Mouse (Mus musculus) MEL (cell line): ENCODE measurements at regions not wholly inside any gene's neighbourhood (a gene's known extent, or its start where the extent isn't known, plus 50 kb on each side); places are given as distances from the start of the nearest gene placed in this dataset.

Experiments used
- DNase-seq: peaks from one replicate; pipeline ENCODE4 v3.0.0; 2011; ENCODE audit warnings: low read depth, low spot score
- H3K27ac ChIP-seq: 2 replicates; pipeline ENCODE4 v1.5.1; 2012; ENCODE audit warnings: low read depth, mild to moderate bottlenecking, control low read depth, low read length, moderate library complexity; ENCODE audit not compliant: control insufficient read depth
- H3K27me3 ChIP-seq, 2 experiments: fragments of 150-350 bp in 1 of 2; sonication (generic) in 1 of 2; 2 replicates each; pipeline ENCODE4 v1.6.1; 2012; ENCODE audit warnings: low read length in 2 of 2, mild to moderate bottlenecking in 2 of 2, improper control_type of control experiment in 1 of 2, moderate library complexity in 1 of 2; ENCODE audit not compliant: insufficient read depth in 2 of 2, control insufficient read depth in 1 of 2
- H3K36me3 ChIP-seq, 2 experiments: 2 replicates each; pipeline ENCODE4 v1.6.1; 2012 to 2014; ENCODE audit warnings: low read length in 2 of 2, improper control_type of control experiment in 1 of 2, inconsistent platforms in 1 of 2, mild to moderate bottlenecking in 1 of 2; ENCODE audit not compliant: insufficient read depth in 2 of 2, control insufficient read depth in 1 of 2
- H3K4me1 ChIP-seq, 2 experiments: fragments of 150-350 bp in 1 of 2; sonication (generic) in 1 of 2; 2 replicates each; pipeline ENCODE4 v1.6.1; 2012; ENCODE audit warnings: low read length in 2 of 2, improper control_type of control experiment in 1 of 2, mild to moderate bottlenecking in 1 of 2; ENCODE audit not compliant: insufficient read depth in 2 of 2, control insufficient read depth in 1 of 2
- H3K4me3 ChIP-seq, 2 experiments: fragments of 150-350 bp in 1 of 2; sonication (generic) in 1 of 2; 2 replicates each; pipeline ENCODE4 v1.5.1; 2012; ENCODE audit warnings: low read depth in 2 of 2, low read length in 2 of 2, mild to moderate bottlenecking in 2 of 2, moderate library complexity in 2 of 2, control low read depth in 1 of 2, improper control_type of control experiment in 1 of 2; ENCODE audit not compliant: control insufficient read depth in 1 of 2, insufficient read depth in 1 of 2
- H3K79me2 ChIP-seq: 2 replicates; pipeline ENCODE4 v1.6.1; 2012; ENCODE audit warnings: mild to moderate bottlenecking, low read length, moderate library complexity; ENCODE audit not compliant: control insufficient read depth, poor library complexity, insufficient read depth
- H3K9ac ChIP-seq: 2 replicates; pipeline ENCODE4 v1.6.1; 2012; ENCODE audit warnings: low read depth, mild to moderate bottlenecking, control low read depth, low read length, moderate library complexity; ENCODE audit not compliant: control insufficient read depth, poor library complexity, severe bottlenecking
- H3K9me3 ChIP-seq: fragments of 150-350 bp; sonication (generic); replicated peaks from 2 replicates; pipeline ENCODE4 v1.6.1; 2012; ENCODE audit warnings: mild to moderate bottlenecking, low read length, improper control_type of control experiment, moderate library complexity; ENCODE audit not compliant: insufficient read depth
- CHD1 ChIP-seq: IDR thresholded peaks from 2 replicates; pipeline ENCODE4 v1.6.1; 2012; ENCODE audit warnings: low read depth, mild to moderate bottlenecking, inconsistent platforms, low read length, improper control_type of control experiment
- CHD2 ChIP-seq: IDR thresholded peaks from 2 replicates; pipeline ENCODE4 v1.6.1; 2011; ENCODE audit warnings: low read length, improper control_type of control experiment
- ELF1 ChIP-seq: IDR thresholded peaks from 2 replicates; pipeline ENCODE4 v1.6.1; 2014; ENCODE audit warnings: low read depth, mild to moderate bottlenecking, inconsistent platforms, low read length, improper control_type of control experiment, moderate library complexity
- GATA1 ChIP-seq: IDR thresholded peaks from 2 replicates; pipeline ENCODE4 v1.6.1; 2011; ENCODE audit warnings: low read depth, low read length, improper control_type of control experiment
- MAFK ChIP-seq: IDR thresholded peaks from 2 replicates; pipeline ENCODE4 v1.6.1; 2011; ENCODE audit warnings: low read depth, mild to moderate bottlenecking, low read length, improper control_type of control experiment, borderline replicate concordance
- MAZ ChIP-seq: IDR thresholded peaks from 2 replicates; pipeline ENCODE4 v1.6.1; 2012; ENCODE audit warnings: low read depth, mild to moderate bottlenecking, inconsistent platforms, low read length, improper control_type of control experiment
- MEF2A ChIP-seq: IDR thresholded peaks from 2 replicates; pipeline ENCODE4 v1.6.1; 2014; ENCODE audit warnings: low read depth, mild to moderate bottlenecking, inconsistent platforms, low read length, improper control_type of control experiment; ENCODE audit not compliant: poor library complexity, insufficient replicate concordance, severe bottlenecking; ENCODE audit errors: extremely low read depth
- MXI1 ChIP-seq: IDR thresholded peaks from 2 replicates; pipeline ENCODE4 v1.6.1; 2011; ENCODE audit warnings: mild to moderate bottlenecking, low read depth, low read length, improper control_type of control experiment
- NRF1 ChIP-seq: IDR thresholded peaks from 2 replicates; pipeline ENCODE4 v1.6.1; 2014; ENCODE audit warnings: low read depth, mild to moderate bottlenecking, inconsistent platforms, low read length, improper control_type of control experiment, moderate library complexity; ENCODE audit not compliant: poor library complexity, insufficient read depth, severe bottlenecking
- POLR2A ChIP-seq, 2 experiments: IDR thresholded peaks; 2 replicates each; pipeline ENCODE4 v1.6.1; 2011 to 2012; ENCODE audit warnings: low read length in 2 of 2, mild to moderate bottlenecking in 2 of 2, control low read depth in 1 of 2, improper control_type of control experiment in 1 of 2, low read depth in 1 of 2, moderate library complexity in 1 of 2; ENCODE audit not compliant: control insufficient read depth in 1 of 2, insufficient read depth in 1 of 2, poor library complexity in 1 of 2
- SIN3A ChIP-seq: IDR thresholded peaks from 2 replicates; pipeline ENCODE4 v1.6.1; 2012; ENCODE audit warnings: low read length, improper control_type of control experiment, inconsistent platforms
- TAL1 ChIP-seq: IDR thresholded peaks from 2 replicates; pipeline ENCODE4 v1.6.1; 2012; ENCODE audit warnings: mild to moderate bottlenecking, inconsistent platforms, low read length, moderate library complexity, mixed read lengths
- TBP ChIP-seq: IDR thresholded peaks from 2 replicates; pipeline ENCODE4 v1.8.0; 2011; ENCODE audit warnings: low read depth, low read length, improper control_type of control experiment
- USF1 ChIP-seq: IDR thresholded peaks from 2 replicates; pipeline ENCODE4 v1.6.1; 2014; ENCODE audit warnings: low read depth, mild to moderate bottlenecking, inconsistent platforms, low read length, improper control_type of control experiment, moderate library complexity
- ZC3H11A ChIP-seq: IDR thresholded peaks from 2 replicates; pipeline ENCODE4 v1.6.1; 2012; ENCODE audit warnings: low read depth, mild to moderate bottlenecking, inconsistent platforms, low read length, improper control_type of control experiment
- ZKSCAN1 ChIP-seq: IDR thresholded peaks from 2 replicates; pipeline ENCODE4 v1.6.1; 2012; ENCODE audit warnings: low read depth, mild to moderate bottlenecking, inconsistent platforms, low read length, improper control_type of control experiment, moderate library complexity
- ZMIZ1 ChIP-seq: IDR thresholded peaks from 2 replicates; pipeline ENCODE4 v1.6.1; 2012; ENCODE audit warnings: low read depth, mild to moderate bottlenecking, inconsistent platforms, low read length, improper control_type of control experiment, moderate library complexity

GRCm38 (mm10) chr4:100664619-100665264 is 111.7 kb upstream of the Cachd1 start:
- Histone ChIP-seq H3K27ac (no peak overlapping the region), H3K9me3 (no peaks in the 10 kb centered on the region), H3K4me3 (no peak overlapping the region)
- TF ChIP-seq ZC3H11A (no peak), SIN3A (no peak), USF1 (no peak), TAL1 (no peak), CHD2 (no peak)
- TF ChIP-seq, all 39 proteins: peak for 0
- no peak for DNase-seq
- H3K27me3 ChIP-seq: no peaks in the 10 kb centered on the region
- H3K79me2 ChIP-seq: no peaks in the 10 kb centered on the region
- no peaks in the 10 kb centered on the region for H3K4me1 ChIP-seq
- H3K9ac ChIP-seq: no peak overlapping the region
- H3K36me3 ChIP-seq: no peaks in the 10 kb centered on the region

GRCm38 (mm10) chr4:100670553-100670952 is 105.9 kb upstream of the Cachd1 start:
- DNase-seq: no peak
- H3K4me1 ChIP-seq: no peaks in the 10 kb centered on the region
- H3K9me3 ChIP-seq: no peaks in the 10 kb centered on the region
- H3K9ac ChIP-seq: no peak overlapping the region
- H3K27ac ChIP-seq: no peak overlapping the region
- no peaks in the 10 kb centered on the region for H3K79me2 ChIP-seq
- H3K4me3 ChIP-seq: no peak overlapping the region
- no peaks in the 10 kb centered on the region for H3K36me3 ChIP-seq
- TF ChIP-seq TBP (no peak), ELF1 (no peak), MAZ (no peak), ZKSCAN1 (no peak), MAFK (no peak), NRF1 (no peak), CHD1 (no peak), SIN3A (no peak), MXI1 (no peak)
- no peaks in the 10 kb centered on the region for H3K27me3 ChIP-seq

- Histone ChIP-seq H3K36me3 (no peaks in the 10 kb centered on the region), H3K79me2 (no peaks in the 10 kb centered on the region), H3K9me3 (no peaks in the 10 kb centered on the region), H3K27ac (no peak overlapping the region), H3K9ac (no peak overlapping the region), H3K4me3 (no peak overlapping the region), H3K27me3 (no peaks in the 10 kb centered on the region), H3K4me1 (no peaks in the 10 kb centered on the region)
- TF ChIP-seq POLR2A (IDR thresholded peaks at IDR 0.05; ENCODE audit: control insufficient read depth in 1 of 2, insufficient read depth in 1 of 2, low read depth in 1 of 2, low read length in 2 of 2, poor library complexity in 1 of 2): no peak
- TF ChIP-seq GATA1: no peak
- TF ChIP-seq ZMIZ1: no peak
- no peak for TF ChIP-seq MEF2A
- no peak for TF ChIP-seq NRF1
- DNase-seq: no peak
These were observed 101.6 kb upstream of the Cachd1 start for GRCm38 (mm10) chr4:100674916-100675315.
